Mouse (Mus musculus) bone marrow, adult 2 months (tissue): ENCODE data around the gene Sh2d5.
A peak's percentile ranks its signal among the peaks of the same experiment; 100 is the strongest.

Experiments
- CTCF ChIP-seq: fragments of 200-500 bp; IDR thresholded peaks from 2 replicates; pipeline ENCODE4 v1.5.1; 2011; ENCODE audit warnings: low read length, control low read depth; ENCODE audit not compliant: control insufficient read depth, insufficient read depth
- POLR2A ChIP-seq: fragments of 200-500 bp; IDR thresholded peaks from 2 replicates; pipeline ENCODE4 v1.6.1; 2011; ENCODE audit warnings: low read depth, mild to moderate bottlenecking, control low read depth, low read length, borderline replicate concordance; ENCODE audit not compliant: control insufficient read depth

DNA sequence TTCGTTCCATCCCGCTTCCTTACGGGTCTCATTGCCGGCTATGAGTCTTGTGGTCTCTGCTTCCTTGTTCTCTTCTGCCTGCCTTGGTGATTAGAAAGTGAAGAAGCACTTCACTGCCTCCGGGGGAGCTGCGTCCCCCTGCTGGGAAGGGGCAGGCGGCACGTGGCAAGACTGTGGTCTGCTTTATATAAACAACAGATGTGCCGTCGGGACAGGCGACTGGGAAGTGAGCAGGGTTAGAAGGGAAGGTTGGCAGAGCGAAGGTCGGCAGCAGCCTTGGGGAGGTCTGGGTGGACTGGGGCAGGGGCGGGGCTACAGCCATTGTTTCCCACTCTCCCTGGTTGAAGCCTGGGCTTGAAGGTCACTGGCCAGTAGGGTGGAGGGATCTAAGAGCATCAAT, 1.6 kb downstream of the Sh2d5 start:
- TF ChIP-seq CTCF = peak; percentile 25; the same call in 1 of the 2 replicates
- TF ChIP-seq POLR2A = no peak
